Mouse (Mus musculus) left cerebral cortex, postnatal 14 days (tissue): ENCODE measurements around the gene BC005537. TPM values are rescaled to one million over a fixed set of nuclear protein-coding genes. Genes with fewer than 3 reads are reported as not detected.
"Not testable (repeated sequence)": the region's sequence is repeated elsewhere in the genome, so short reads cannot be mapped to it uniquely, and the experiment has no call there.

Experiments
- DNase-seq, 2 experiments: peaks; one replicate each; pipeline ENCODE4 v3.0.0; 2021 to 2022; ENCODE audit warnings: low spot score in 2 of 2, mixed read lengths in 1 of 2
- intact Hi-C: fragments of 180-260 bp; cut with DNase I; formaldehyde crosslinking; loops from one replicate; pipeline ENCODE4 v1.15.1; 2025
- long read RNA-seq, 2 experiments: library from polyadenylated mRNA; stranded (forward); transcript quantifications; one replicate each; pipeline ENCODE4 v2.0.0; 2021
- total RNA-seq, 2 experiments: library from RNA; stranded (reverse); gene quantifications; 2 replicates each; pipeline ENCODE4 v1.2.3; 2021

BC005537 gene
- total RNA-seq = 100 to 1,000 TPM; 172 to 188 TPM
- long read RNA-seq, experiment 1, full-length matches to known transcripts = 46 of 51 reads
- long read RNA-seq, experiment 1, partial matches to known transcripts = 3 of 51 reads
- long read RNA-seq, experiment 1, other reads (novel, unspliced or antisense) = 2 of 51 reads
- long read RNA-seq, experiment 2, full-length matches to known transcripts = 49 of 57 reads
- long read RNA-seq, experiment 2, partial matches to known transcripts = 5 of 57 reads
- long read RNA-seq, experiment 2, other reads (novel, unspliced or antisense) = 3 of 57 reads

DNA sequence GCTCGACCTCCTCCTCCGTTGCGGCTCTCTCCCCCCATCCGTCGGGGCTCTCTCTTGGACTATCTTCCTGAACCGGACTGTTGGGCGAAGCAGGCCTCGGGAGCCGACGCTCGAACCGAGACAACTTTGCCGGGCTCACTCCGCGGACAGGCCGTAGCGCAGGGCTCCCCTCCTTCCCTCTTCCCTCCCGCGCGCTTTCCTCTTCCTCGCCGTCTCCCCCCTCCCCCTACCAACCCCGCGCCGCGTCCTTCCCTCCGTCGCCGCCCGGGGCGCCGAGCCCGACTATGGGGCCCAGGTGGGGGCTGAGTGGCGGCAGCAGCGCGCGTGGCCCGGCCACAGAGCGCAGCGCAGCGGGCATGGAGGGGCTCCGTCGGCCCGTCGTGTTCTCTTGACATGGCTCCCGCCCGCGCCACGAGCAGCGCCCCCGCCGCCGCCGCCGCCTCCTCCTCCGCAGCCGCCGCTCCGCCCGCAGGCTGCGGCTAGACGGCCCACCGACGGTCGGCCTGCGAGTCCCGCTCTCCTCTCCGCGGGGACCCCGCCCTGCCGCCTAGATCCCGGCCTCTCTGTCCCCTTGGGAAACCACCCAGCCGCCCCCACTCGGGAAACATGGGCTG lies at the start of gene BC005537:
BC005537 (plus strand) TSS at position 350 of the 614 bp plus-strand sequence.
- peak; percentile 44 for DNase-seq
- intact Hi-C loops = loop anchor here (2.0 kb wide), 1 partner anchor 29 kb away; the partner anchor contains the start of genes Acot13 and Tdp2

DNA sequence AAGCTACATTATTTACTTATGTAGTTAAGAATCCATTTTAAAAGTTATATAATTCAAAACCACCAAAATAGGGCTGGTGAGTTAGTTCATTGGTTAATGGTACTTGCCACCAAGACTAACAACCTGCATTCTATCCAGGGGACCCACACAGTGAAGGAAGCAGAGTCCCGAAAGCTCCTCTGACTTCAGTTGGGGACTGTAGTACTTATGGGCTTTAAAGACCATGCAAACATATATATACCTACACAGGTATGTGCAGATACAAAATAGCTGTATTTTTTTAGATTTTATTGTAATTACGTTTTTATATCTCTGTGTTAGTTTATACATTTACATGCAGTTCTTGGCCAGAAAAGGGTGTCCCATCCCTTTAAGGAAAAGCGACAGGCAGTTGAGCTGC lies 44.7 kb upstream of the BC005537 start:
- no peak for DNase-seq
- intact Hi-C loops = no loop called here

- DNase-seq = no peak
These were observed 43.5 kb upstream of the BC005537 start for GRCm38 (mm10) chr13:24757820-24758564.

DNA sequence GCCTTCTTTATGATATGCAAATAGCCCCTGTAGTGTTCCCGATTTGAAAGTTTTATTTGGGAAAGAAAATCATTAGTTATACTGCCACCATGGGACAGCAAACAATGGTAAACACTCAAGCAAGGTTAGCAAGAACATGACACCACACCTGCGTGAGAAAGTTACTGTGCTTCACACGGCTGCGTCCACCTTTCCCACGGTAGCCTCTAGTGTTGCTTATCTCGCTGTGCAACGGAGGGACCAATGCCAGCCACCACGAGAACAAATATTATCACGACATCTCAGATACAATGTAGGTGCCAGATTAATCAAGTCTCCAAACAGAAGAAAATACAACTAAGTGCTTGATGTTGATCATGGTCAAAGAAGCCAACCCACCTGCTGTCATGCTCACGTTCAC lies 42.0 kb upstream of the BC005537 start:
- intact Hi-C loops = no loop called here
- no peak for DNase-seq

More at GRCm38 (mm10) chr13:24757820-24758564, 43.5 kb upstream of the BC005537 start:
- intact Hi-C loops = no loop called here

GRCm38 (mm10) chr13:24760351-24760870 lies 41.0 kb upstream of the BC005537 start:
- intact Hi-C loops = no loop called here
- no peak for DNase-seq

- intact Hi-C loops = no loop called here
- no peak for DNase-seq
These were observed 40.4 kb upstream of the BC005537 start for GRCm38 (mm10) chr13:24761083-24761402.

DNA sequence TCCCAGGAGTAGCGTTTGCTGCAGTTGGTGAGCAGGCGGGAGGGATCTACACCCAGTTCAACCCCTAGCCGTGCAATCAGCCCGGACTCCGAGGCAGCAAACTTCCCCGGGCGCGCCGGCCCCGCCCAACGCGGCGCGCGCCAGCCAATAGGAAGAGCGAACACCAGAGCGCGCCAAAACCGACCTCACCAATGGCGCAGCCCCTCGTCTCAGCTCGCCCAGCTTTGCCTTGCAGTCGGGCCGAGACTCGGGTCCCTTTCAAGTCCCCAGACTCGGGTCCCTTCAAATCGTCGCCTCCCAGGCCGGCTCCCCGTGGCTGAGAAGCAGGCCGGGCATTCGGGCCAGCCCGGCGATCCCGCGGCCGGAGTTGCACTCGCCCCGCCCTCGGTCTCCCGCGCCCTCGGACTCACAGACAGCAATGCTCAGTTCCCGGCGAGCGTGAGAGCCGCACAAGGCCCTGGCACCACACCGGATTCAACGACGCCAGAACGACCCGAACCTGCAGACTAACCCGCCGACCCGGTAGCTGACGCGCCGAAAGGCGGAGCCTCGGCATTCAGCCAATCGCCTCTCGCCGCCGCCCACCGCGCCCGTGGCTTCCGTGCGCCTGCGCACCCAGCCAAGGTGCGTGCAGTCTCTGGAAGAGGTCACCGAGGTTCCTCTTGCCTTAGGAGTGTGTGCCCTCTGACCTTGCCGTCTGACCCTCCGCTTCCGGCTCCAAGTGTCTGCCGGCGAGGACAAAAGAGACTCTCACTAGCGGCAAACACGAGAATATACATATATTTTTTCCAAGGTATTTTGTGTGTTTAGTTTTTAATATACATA lies 39.8 kb upstream of the BC005537 start, which contains the start of gene Gmnn:
Gmnn (minus strand) TSS at position 521 of the 825 bp plus-strand sequence.
- peak; percentile 70 to 81 for DNase-seq
- intact Hi-C loops = no loop called here

- intact Hi-C loops = no loop called here
- DNase-seq = no peak
These were observed 39.2 kb upstream of the BC005537 start for GRCm38 (mm10) chr13:24762254-24762653.

GRCm38 (mm10) chr13:24767809-24768208 lies 33.6 kb upstream of the BC005537 start:
- DNase-seq, intact Hi-C loops: not testable (repeated sequence)

GRCm38 (mm10) chr13:24771482-24771881 lies 30.0 kb upstream of the BC005537 start:
- intact Hi-C loops = not testable (repeated sequence)

GRCm38 (mm10) chr13:24776146-24776844 lies 25.2 kb upstream of the BC005537 start:
- DNase-seq = peak; percentile 62 to 86
- intact Hi-C loops = loop anchor here (2.0 kb wide), 1 partner anchor 293 kb away; no protein-coding TSS in a partner anchor

More at GRCm38 (mm10) chr13:24771482-24771881, 30.0 kb upstream of the BC005537 start:
- not testable (repeated sequence) for DNase-seq

- intact Hi-C loops = no loop called here
- DNase-seq = no peak
These were observed 23.4 kb upstream of the BC005537 start for GRCm38 (mm10) chr13:24778026-24778425.

GRCm38 (mm10) chr13:24778706-24779380 lies 22.6 kb upstream of the BC005537 start:
- DNase-seq = no peak
- intact Hi-C loops = no loop called here

GRCm38 (mm10) chr13:24781916-24782315 lies 19.5 kb upstream of the BC005537 start:
- intact Hi-C loops = no loop called here
- DNase-seq = no peak

- DNase-seq = no peak
These were observed 15.4 kb upstream of the BC005537 start for GRCm38 (mm10) chr13:24786014-24786490.

DNA sequence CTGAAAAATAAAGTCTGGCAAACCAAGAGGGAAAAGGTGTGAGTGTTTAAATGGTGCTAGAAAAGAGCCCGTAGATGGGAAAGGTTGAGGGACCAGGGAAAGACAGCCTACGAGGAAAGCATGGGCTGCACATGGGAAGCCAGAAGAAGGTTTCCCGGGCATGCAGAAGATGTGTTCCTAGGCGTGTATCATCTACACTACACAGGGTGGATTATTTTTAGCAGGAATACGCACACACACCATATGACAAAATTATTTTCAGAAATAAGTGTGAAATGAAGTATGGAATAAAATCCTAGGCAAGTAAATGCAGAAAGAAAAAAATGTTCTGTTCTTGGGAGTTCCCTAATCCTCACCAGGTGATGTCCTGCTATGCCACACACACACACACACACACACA lies 14.0 kb upstream of the BC005537 start:
- DNase-seq = peak in 1 of 2 experiments; percentile 42

More at GRCm38 (mm10) chr13:24786014-24786490, 15.4 kb upstream of the BC005537 start:
- intact Hi-C loops = no loop called here

GRCm38 (mm10) chr13:24791349-24791748 lies 10.1 kb upstream of the BC005537 start:
- no peak for DNase-seq
- intact Hi-C loops = no loop called here

More for the DNA sequence above, 14.0 kb upstream of the BC005537 start:
- intact Hi-C loops = no loop called here
